Mouse (Mus musculus): Measurements from ENCODE around the gene Gtf2h1. TPM values are rescaled to one million over a fixed set of nuclear protein-coding genes. Genes with fewer than 3 reads are reported as not detected.

Gtf2h1 gene
- polyA plus RNA-seq (2015; fragmentation: Nextera tagmentation; extraction: Ambion mirVana): 39.1 and 43.6 TPM in 2 replicates

DNA sequence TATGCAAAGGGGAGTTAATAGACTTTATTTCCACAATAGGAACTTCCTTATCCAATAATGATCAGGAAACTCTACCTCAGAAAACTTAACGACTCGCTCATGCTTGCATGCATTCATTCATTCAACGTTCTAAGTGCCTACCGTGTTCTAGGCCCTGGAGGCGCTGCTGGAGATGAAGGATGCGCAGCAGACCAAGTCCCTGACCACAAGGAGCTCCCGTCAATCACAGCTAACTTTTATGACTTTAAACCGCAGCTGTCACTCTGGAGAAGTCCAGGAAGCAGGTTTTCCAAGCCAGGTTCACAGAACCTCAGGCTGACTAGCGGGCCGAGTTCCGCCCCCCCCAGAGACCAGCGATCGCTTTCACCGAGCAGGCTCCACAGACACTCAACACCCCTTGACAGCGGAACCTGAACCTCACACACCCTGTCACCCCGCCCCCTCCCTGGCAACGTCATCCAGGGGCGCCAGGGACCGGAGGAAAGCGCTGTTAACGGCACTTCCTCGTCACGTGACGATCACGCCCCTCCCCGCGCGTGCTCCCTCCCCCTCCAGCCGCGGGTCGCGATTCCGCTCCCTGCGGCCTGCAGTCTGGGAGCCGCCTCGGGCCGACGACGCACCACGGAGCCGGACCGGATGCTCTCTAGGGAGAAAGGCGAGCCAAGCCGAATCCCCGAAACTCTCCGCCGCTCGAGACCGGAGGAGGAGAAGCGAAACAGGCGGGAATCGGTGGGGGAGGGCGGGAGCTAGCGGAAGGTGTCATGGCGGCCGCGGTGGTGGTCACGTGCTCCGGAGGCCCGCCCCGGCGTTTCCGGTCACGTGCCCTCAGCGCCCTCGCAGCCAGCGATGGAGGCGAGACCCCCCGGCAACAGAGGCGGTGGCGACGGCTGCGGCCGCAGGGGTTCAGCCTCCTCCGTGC, at the start of gene Gtf2h1, which contains the start of gene Hps5:
Gene Gtf2h1, plus strand, starts transcription at position 817 of the 919 bp plus-strand sequence.
Gene Hps5, minus strand, starts transcription at position 778 of the 919 bp plus-strand sequence.
- Histone ChIP-seq H3K4me1 (replicated peaks; ENCODE audit: insufficient read depth, low read length) (peaks cover 18% of the 10 kb centered on the region), H3K27me3 (ENCODE audit: insufficient read depth, low read length) (no peaks in the 10 kb centered on the region), H3K4me2 (ENCODE audit: low read length) (peak within 1 kb of the TSS; percentile 98), H3K9me3 (replicated peaks; ENCODE audit: low read length) (no peaks in the 10 kb centered on the region), H3K4me3 (replicated peaks; ENCODE audit: low read depth, low read length) (peak within 1 kb of the TSS; percentile 95), H3K9ac (ENCODE audit: low read depth, low read length) (peak within 1 kb of the TSS; percentile 94), H3K27ac (peak within 1 kb of the TSS; percentile 91), H3K36me3 (ENCODE audit: insufficient read depth, low read length) (peaks cover 12% of the 10 kb centered on the region; the same call in 1 of the 2 replicates)
- DNase-seq (ENCODE audit: low spot score) (peak; percentile 96), ATAC-seq (replicated peaks; ENCODE audit: low FRiP score, low read depth) (peak; percentile 98)
- WGBS: under 1% methylated on average over 72 of the region's 75 CpGs
- no peak for TF ChIP-seq CTCF (IDR thresholded peaks at IDR 0.05; ENCODE audit: low read depth)

DNA sequence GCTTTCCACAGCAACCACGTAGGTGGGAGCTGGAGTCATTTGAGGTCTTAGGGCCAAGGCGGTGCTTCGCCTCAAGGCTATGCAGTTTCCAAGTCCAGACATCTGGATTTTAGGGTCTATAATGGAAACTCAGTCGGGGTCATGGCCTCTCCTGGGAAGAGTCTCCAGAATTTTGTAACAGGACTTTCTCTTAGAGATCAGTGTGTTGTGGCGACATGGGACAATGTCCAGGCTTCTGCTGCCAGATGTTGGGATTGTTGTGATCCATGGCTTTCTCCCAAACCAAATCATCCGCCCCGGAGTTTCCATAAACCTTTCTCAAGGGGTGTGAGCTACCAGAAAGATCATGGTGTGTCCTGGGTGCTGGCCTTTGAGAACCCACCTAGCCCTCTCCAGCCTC, 49.5 kb upstream of the Gtf2h1 start:
- Histone ChIP-seq H3K27ac (no peak overlapping the region), H3K9me3 (replicated peaks; ENCODE audit: low read length) (no peaks in the 10 kb centered on the region), H3K4me3 (replicated peaks; ENCODE audit: low read depth, low read length) (no peak overlapping the region), H3K4me1 (replicated peaks; ENCODE audit: insufficient read depth, low read length) (no peaks in the 10 kb centered on the region), H3K36me3 (ENCODE audit: insufficient read depth, low read length) (no peaks in the 10 kb centered on the region), H3K4me2 (ENCODE audit: low read length) (no peak overlapping the region), H3K27me3 (ENCODE audit: insufficient read depth, low read length) (no peaks in the 10 kb centered on the region), H3K9ac (ENCODE audit: low read depth, low read length) (no peak overlapping the region)
- WGBS: 83% methylated on average over 7 of the region's 7 CpGs
- no peak for ATAC-seq (replicated peaks; ENCODE audit: low FRiP score, low read depth)
- DNase-seq (ENCODE audit: low spot score): no peak
- no peak for TF ChIP-seq CTCF (IDR thresholded peaks at IDR 0.05; ENCODE audit: low read depth)

DNA sequence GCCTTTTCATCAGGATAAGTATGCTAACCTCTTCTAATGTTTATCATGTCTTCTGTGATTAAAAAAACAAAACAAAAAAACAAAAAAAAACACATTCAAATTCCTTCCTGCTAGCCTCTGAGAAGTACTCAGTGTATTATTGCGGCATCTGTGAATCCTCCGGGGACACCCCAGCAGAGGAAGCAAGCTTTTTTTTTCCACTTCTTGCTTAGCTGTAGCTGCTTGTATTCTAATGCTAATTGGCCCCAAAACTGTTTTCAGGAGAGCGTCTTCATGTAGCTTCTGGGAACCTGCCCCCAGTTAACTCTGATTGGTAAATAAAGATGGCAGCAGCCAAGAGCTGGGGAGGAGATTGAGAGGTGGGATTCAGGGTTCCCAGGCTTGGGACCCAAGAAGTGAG, 47.4 kb upstream of the Gtf2h1 start:
- H3K4me1 ChIP-seq (replicated peaks; ENCODE audit: insufficient read depth, low read length): no peaks in the 10 kb centered on the region
- H3K4me2 ChIP-seq (ENCODE audit: low read length): no peak overlapping the region
- no peaks in the 10 kb centered on the region for H3K27me3 ChIP-seq (ENCODE audit: insufficient read depth, low read length)
- DNase-seq (ENCODE audit: low spot score) (no peak), ATAC-seq (replicated peaks; ENCODE audit: low FRiP score, low read depth) (no peak)
- no peak overlapping the region for H3K4me3 ChIP-seq (replicated peaks; ENCODE audit: low read depth, low read length)
- no peak for TF ChIP-seq CTCF (IDR thresholded peaks at IDR 0.05; ENCODE audit: low read depth)
- WGBS: 51% methylated on average over 3 of the region's 3 CpGs
- H3K36me3 ChIP-seq (ENCODE audit: insufficient read depth, low read length): no peaks in the 10 kb centered on the region
- no peak overlapping the region for H3K27ac ChIP-seq
- no peak overlapping the region for H3K9ac ChIP-seq (ENCODE audit: low read depth, low read length)
- no peaks in the 10 kb centered on the region for H3K9me3 ChIP-seq (replicated peaks; ENCODE audit: low read length)

DNA sequence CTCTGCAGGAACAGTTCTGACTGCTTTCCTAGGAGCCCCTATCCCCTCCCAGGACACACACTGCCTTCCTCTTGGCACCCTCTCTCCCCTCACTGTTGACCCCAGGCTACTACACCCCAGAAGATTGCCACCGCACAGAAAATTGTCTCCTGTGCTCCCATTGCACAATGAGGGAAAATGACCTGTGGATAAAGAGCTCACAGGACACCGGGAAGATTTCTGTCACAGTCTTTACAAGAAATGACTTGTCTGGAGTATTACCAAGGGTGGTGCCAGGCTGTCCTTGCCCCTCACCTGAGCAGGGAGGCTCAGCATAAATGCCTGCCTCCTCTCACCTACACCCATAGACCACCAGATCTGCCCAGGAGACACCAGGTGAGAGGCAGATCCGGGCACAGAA, 44.4 kb upstream of the Gtf2h1 start, which contains the start of gene Saa2:
Gene Saa2, plus strand, starts transcription at position 301 of the 400 bp plus-strand sequence.
- ATAC-seq (replicated peaks; ENCODE audit: low FRiP score, low read depth): no peak
- Histone ChIP-seq H3K4me2 (ENCODE audit: low read length) (no peak within 1 kb of the TSS), H3K27me3 (ENCODE audit: insufficient read depth, low read length) (no peaks in the 10 kb centered on the region), H3K9me3 (replicated peaks; ENCODE audit: low read length) (no peaks in the 10 kb centered on the region), H3K9ac (ENCODE audit: low read depth, low read length) (no peak within 1 kb of the TSS), H3K4me3 (replicated peaks; ENCODE audit: low read depth, low read length) (no peak within 1 kb of the TSS), H3K4me1 (replicated peaks; ENCODE audit: insufficient read depth, low read length) (no peaks in the 10 kb centered on the region), H3K36me3 (ENCODE audit: insufficient read depth, low read length) (no peaks in the 10 kb centered on the region), H3K27ac (no peak within 1 kb of the TSS)
- 63% methylated on average over 3 of the region's 3 CpGs for WGBS
- DNase-seq (ENCODE audit: low spot score): no peak
- no peak for TF ChIP-seq CTCF (IDR thresholded peaks at IDR 0.05; ENCODE audit: low read depth)

DNA sequence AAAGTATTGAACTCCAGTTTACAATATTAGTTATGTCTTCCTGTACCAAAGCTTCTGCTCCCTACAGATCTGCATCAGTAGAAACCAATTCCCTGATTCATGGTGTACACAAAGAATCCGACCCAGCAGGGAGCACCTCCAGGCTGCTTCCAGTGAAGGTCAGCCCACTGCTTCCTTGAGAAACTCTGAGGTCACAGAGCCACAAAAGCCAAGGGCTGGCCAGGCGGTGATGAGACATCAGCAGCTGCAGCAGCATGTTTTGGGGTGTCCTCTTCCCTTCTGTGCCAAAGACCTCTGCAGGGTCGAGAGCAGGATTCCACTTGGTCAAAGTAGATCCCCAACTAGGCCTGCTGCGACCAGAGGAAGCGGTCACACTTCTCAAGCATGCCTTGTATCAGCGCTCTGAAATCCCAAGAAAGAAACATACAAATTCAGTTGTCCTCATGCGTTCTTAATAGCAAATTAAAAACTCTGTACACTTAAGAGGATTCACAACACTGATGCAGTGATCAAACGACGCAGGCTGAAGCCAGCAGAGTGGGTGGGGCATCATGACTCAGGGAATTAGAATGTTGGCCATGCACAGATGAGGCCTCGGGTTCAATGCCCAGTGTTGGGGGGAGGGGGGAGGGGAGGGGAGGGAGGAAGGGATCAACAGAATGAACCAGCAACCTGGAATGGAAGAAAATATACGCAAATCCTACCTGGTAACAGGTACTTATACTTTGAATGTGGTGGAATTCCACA, 34.7 kb upstream of the Gtf2h1 start:
- H3K4me1 ChIP-seq (replicated peaks; ENCODE audit: insufficient read depth, low read length): no peaks in the 10 kb centered on the region
- H3K27me3 ChIP-seq (ENCODE audit: insufficient read depth, low read length): no peaks in the 10 kb centered on the region
- TF ChIP-seq CTCF (IDR thresholded peaks at IDR 0.05; ENCODE audit: low read depth): no peak
- H3K9ac ChIP-seq (ENCODE audit: low read depth, low read length): no peak overlapping the region
- H3K9me3 ChIP-seq (replicated peaks; ENCODE audit: low read length): no peaks in the 10 kb centered on the region
- ATAC-seq (replicated peaks; ENCODE audit: low FRiP score, low read depth) (no peak), DNase-seq (ENCODE audit: low spot score) (no peak)
- H3K27ac ChIP-seq: no peak overlapping the region
- H3K36me3 ChIP-seq (ENCODE audit: insufficient read depth, low read length): peaks cover 42% of the 10 kb centered on the region
- H3K4me3 ChIP-seq (replicated peaks; ENCODE audit: low read depth, low read length): no peak overlapping the region
- no peak overlapping the region for H3K4me2 ChIP-seq (ENCODE audit: low read length)
- WGBS: 79% methylated on average over 11 of the region's 11 CpGs

DNA sequence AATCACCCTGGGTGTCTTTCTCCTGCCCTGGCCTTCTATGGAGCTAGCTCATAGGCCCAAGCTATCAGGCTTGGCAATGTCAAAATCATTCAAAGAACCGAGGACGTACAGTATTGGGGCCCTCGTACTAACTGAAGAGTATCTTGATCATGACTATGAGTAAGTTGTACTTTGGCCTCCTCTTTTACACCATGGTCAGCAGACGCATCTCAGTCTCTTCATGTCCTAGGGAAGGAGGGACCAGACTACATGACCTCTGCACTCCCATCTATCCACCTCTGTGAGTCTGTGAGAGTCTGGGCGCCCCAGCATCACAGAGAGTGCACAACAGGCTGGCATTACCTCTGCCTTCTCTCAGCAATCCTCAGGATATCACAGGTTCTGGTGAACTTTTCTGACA, 33.3 kb upstream of the Gtf2h1 start:
- TF ChIP-seq CTCF (IDR thresholded peaks at IDR 0.05; ENCODE audit: low read depth): no peak

More for the DNA sequence above, 33.3 kb upstream of the Gtf2h1 start:
- Histone ChIP-seq H3K9me3 (replicated peaks; ENCODE audit: low read length) (no peaks in the 10 kb centered on the region), H3K36me3 (ENCODE audit: insufficient read depth, low read length) (peaks cover 47% of the 10 kb centered on the region), H3K9ac (ENCODE audit: low read depth, low read length) (no peak overlapping the region), H3K27me3 (ENCODE audit: insufficient read depth, low read length) (no peaks in the 10 kb centered on the region), H3K4me1 (replicated peaks; ENCODE audit: insufficient read depth, low read length) (no peaks in the 10 kb centered on the region), H3K4me2 (ENCODE audit: low read length) (no peak overlapping the region), H3K4me3 (replicated peaks; ENCODE audit: low read depth, low read length) (no peak overlapping the region), H3K27ac (no peak overlapping the region)
- WGBS: 93% methylated on average over 5 of the region's 5 CpGs
- DNase-seq (ENCODE audit: low spot score) (no peak), ATAC-seq (replicated peaks; ENCODE audit: low FRiP score, low read depth) (no peak)
